18 mouse cellular contexts compared by ENCODE assay signal in the genomic region with DNA sequence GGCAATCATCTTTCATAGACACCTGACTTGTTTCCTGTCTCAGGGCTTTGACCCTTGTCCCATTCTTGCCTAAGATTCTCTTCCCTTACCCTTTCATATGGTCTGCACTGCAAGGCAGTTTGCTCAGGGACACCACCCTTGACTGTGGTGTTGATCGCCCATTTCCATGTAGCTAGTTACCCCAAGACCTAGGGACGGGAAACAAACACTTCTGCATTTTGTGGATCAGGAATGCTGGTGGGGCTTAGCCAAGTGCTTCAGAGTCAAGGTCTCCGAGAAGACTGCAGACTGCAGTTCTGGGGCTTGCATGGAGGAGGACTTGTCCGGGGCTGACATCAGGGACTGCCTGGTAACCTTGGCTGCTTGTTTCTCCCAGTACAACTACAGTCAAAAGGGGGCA.
"Had no signal": no experiment of that assay in that cellular context is flagged by ENCODE, and none has a peak within 500 bp of the region (broad histone marks: within the 10 kb centered on the region; RNA-seq: fewer than 3 reads in every experiment).

No protein-coding gene starts in this region.

- DNase-seq: kidney, postnatal 25 days; layer of hippocampus, adult 9-11 months; liver, embryonic 13.5 days; lung, adult 2 months; lung, postnatal 14 days; retina, postnatal 1 day; right cerebral cortex, postnatal 25 days; spleen, adult 18-20 months; thymus, postnatal 25 days had no signal

- H3K27ac ChIP-seq: kidney, postnatal 0 days; layer of hippocampus, adult 2 months; liver, embryonic 13.5 days; midbrain, embryonic 10.5 days; midbrain, embryonic 13.5 days; neural tube, embryonic 13.5 days; stomach, embryonic 15.5 days had no signal

- H3K4me2 ChIP-seq: liver, embryonic 13.5 days; midbrain, embryonic 13.5 days; neural tube, embryonic 13.5 days; stomach, embryonic 15.5 days had no signal

- H3K36me3 ChIP-seq: stomach, embryonic 15.5 days had no signal

- H3K27me3 ChIP-seq: liver, embryonic 13.5 days; megakaryocyte, embryonic 14.5 days; midbrain, embryonic 13.5 days; neural tube, embryonic 13.5 days; stomach, embryonic 15.5 days had no signal

- H3K9me3 ChIP-seq: liver, embryonic 13.5 days; megakaryocyte, embryonic 14.5 days; midbrain, embryonic 10.5 days; midbrain, embryonic 13.5 days; neural tube, embryonic 13.5 days; stomach, embryonic 15.5 days had no signal

- H3K9ac ChIP-seq: liver, embryonic 13.5 days; midbrain, embryonic 13.5 days; neural tube, embryonic 13.5 days; stomach, embryonic 15.5 days had no signal

- H3K4me1 ChIP-seq: liver, embryonic 13.5 days; midbrain, embryonic 10.5 days; midbrain, embryonic 13.5 days had no signal

- H3K4me3 ChIP-seq: layer of hippocampus, adult 2 months; liver, embryonic 13.5 days; megakaryocyte, embryonic 14.5 days; midbrain, embryonic 10.5 days; midbrain, embryonic 13.5 days; myocyte; neural tube, embryonic 13.5 days; stomach, embryonic 15.5 days had no signal

- ATAC-seq: midbrain, embryonic 13.5 days; midbrain, embryonic 16.5 days had no signal
